Mouse (Mus musculus) heart, embryonic 14.5 days (tissue): ENCODE data around the gene Bcl2l12. TPM values are rescaled to one million over a fixed set of nuclear protein-coding genes. Genes with fewer than 3 reads are reported as not detected.

Source experiments
- ATAC-seq: fragments of 200-750 bp; cut with Nextera tagmentation; 2 replicates; pipeline ENCODE4 v1.8.0; 2017; ENCODE audit warnings: low read depth, moderate TSS enrichment; ENCODE audit not compliant: insufficient number of reproducible peaks, insufficient read depth, low FRiP score
- H3K27ac ChIP-seq, 2 experiments: fragments of 200-500 bp in 1 of 2; fragments of 300-500 bp in 1 of 2; sonication (generic) in 1 of 2; replicated peaks in 1 of 2; 2 replicates each; pipeline ENCODE4 v1.5.1; 2012 to 2014; ENCODE audit warnings: low read depth in 2 of 2, low read length in 2 of 2, control low read depth in 1 of 2, mild to moderate bottlenecking in 1 of 2, mixed read lengths in 1 of 2; ENCODE audit not compliant: control insufficient read depth in 1 of 2, insufficient read depth in 1 of 2
- H3K27me3 ChIP-seq: fragments of 300-500 bp; sonication (generic); 2 replicates; pipeline ENCODE4 v1.6.1; 2014; ENCODE audit warnings: mild to moderate bottlenecking, low read length, control low read depth; ENCODE audit not compliant: control insufficient read depth, insufficient read depth
- H3K36me3 ChIP-seq: fragments of 300-500 bp; sonication (generic); 2 replicates; pipeline ENCODE4 v1.6.1; 2014; ENCODE audit warnings: mild to moderate bottlenecking, control low read depth, low read length, mixed read lengths; ENCODE audit not compliant: control insufficient read depth, insufficient read depth
- H3K4me1 ChIP-seq, 2 experiments: fragments of 200-500 bp in 1 of 2; fragments of 300-500 bp in 1 of 2; sonication (generic) in 1 of 2; 2 replicates each; pipeline ENCODE4 v1.6.1; 2012 to 2014; ENCODE audit warnings: low read length in 2 of 2, control low read depth in 1 of 2, mixed read lengths in 1 of 2; ENCODE audit not compliant: control insufficient read depth in 2 of 2, insufficient read depth in 2 of 2
- H3K4me2 ChIP-seq: fragments of 300-500 bp; sonication (generic); 2 replicates; pipeline ENCODE4 v1.6.1; 2014; ENCODE audit warnings: mild to moderate bottlenecking, low read length
- H3K4me3 ChIP-seq, 2 experiments: fragments of 200-500 bp in 1 of 2; fragments of 300-500 bp in 1 of 2; sonication (generic) in 1 of 2; 2 replicates each; pipeline ENCODE4 v1.5.1; 2012 to 2014; ENCODE audit warnings: low read length in 2 of 2, mild to moderate bottlenecking in 2 of 2, control low read depth in 1 of 2, low read depth in 1 of 2, moderate library complexity in 1 of 2; ENCODE audit not compliant: control insufficient read depth in 1 of 2, insufficient read depth in 1 of 2
- H3K9ac ChIP-seq: fragments of 300-500 bp; sonication (generic); 2 replicates; pipeline ENCODE4 v1.6.1; 2014; ENCODE audit warnings: mild to moderate bottlenecking, low read length
- H3K9me3 ChIP-seq: fragments of 300-500 bp; sonication (generic); 2 replicates; pipeline ENCODE4 v1.6.1; 2016; ENCODE audit warnings: low read length, control low read depth; ENCODE audit not compliant: control insufficient read depth
- WGBS: fragments of 180-500 bp; shearing (Covaris S2); extraction: QIAGEN DNeasy Blood & Tissue Kit; methylation state at CpG from one replicate; pipeline ENCODE4 v1.1.7; 2014; 5-methylcytosine and 5-hydroxymethylcytosine counted together
- polyA plus RNA-seq: library from polyadenylated mRNA; unstranded; fragments of >200 nt; fragmentation: Nextera tagmentation; extraction: Ambion mirVana; gene quantifications from 2 replicates; pipeline ENCODE4 v1.2.1, GENCODE M21; 2014

Bcl2l12 gene
- polyA plus RNA-seq, result 34.7 and 35.4 TPM in 2 replicates

DNA sequence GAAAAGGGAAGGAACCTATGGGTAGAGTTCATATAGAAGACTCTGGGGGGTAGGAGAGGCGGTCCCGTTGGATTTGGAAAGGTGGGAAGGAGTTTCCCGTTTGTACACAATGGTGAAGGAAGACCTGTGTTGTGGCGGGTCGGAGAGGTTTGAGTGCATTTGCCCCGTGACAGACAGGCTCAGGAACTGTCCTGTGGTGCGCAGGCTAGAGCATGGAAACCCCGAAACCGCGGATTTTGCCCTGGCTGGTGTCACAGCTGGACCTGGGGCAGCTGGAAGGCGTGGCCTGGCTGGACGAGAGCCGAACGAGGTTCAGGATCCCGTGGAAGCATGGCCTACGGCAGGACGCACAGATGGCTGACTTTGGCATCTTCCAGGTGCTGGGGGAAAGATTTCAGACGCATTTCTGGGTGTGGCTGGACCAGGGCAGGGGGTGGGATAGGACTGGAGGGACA, at the start of gene Bcl2l12:
Gene Bcl2l12, minus strand, starts transcription at position 212 of the 455 bp plus-strand sequence.
- H3K9ac ChIP-seq, result peak within 1 kb of the TSS; percentile 88
- 2% methylated on average over 18 of the region's 18 CpGs for WGBS
- no peaks in the 10 kb centered on the region for H3K9me3 ChIP-seq
- H3K27me3 ChIP-seq, result no peaks in the 10 kb centered on the region
- H3K4me2 ChIP-seq, result peak within 1 kb of the TSS; percentile 75
- 0 out of 2 replicates have a peak, but pooled peaks have one; percentile 1 for ATAC-seq
- peaks cover 63% of the 10 kb centered on the region for H3K36me3 ChIP-seq
- peaks cover 14 to 34% of the 10 kb centered on the region in 2 experiments for H3K4me1 ChIP-seq
- peak within 1 kb of the TSS; percentile 73 to 83 for H3K27ac ChIP-seq
- H3K4me3 ChIP-seq, result peak within 1 kb of the TSS; percentile 58 to 80

DNA sequence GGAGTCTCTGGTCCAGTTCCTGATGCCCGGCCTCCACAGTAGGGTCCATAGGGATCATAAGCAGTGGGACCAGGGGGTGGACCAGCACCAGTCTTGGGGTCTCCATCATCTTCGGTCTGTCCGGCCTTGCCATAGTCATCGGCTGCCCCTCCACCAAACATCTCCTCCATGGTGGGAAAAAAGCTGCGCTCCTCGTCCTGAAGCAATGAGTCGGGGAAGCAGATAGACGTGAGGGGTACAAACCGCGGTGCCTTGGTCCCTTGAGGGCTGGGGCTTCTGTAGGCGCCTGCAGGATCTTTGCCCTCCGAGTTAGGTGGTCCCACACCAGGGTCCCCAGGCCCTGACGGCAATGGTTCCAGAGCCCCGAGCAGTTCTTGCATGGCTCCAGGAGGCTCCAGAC, 49.0 kb upstream of the Bcl2l12 start:
- no peak overlapping the region for H3K4me3 ChIP-seq
- peaks cover 7 to 14% of the 10 kb centered on the region in 2 experiments; a peak in 3 of 4 replicates for H3K4me1 ChIP-seq
- WGBS, result 96% methylated on average over 14 of the region's 14 CpGs
- H3K27me3 ChIP-seq, result no peaks in the 10 kb centered on the region
- no peak overlapping the region for H3K9ac ChIP-seq
- H3K9me3 ChIP-seq, result no peaks in the 10 kb centered on the region
- no peak overlapping the region for H3K4me2 ChIP-seq
- H3K36me3 ChIP-seq, result peaks cover 83% of the 10 kb centered on the region
- H3K27ac ChIP-seq, result no peak overlapping the region
- no peak for ATAC-seq

DNA sequence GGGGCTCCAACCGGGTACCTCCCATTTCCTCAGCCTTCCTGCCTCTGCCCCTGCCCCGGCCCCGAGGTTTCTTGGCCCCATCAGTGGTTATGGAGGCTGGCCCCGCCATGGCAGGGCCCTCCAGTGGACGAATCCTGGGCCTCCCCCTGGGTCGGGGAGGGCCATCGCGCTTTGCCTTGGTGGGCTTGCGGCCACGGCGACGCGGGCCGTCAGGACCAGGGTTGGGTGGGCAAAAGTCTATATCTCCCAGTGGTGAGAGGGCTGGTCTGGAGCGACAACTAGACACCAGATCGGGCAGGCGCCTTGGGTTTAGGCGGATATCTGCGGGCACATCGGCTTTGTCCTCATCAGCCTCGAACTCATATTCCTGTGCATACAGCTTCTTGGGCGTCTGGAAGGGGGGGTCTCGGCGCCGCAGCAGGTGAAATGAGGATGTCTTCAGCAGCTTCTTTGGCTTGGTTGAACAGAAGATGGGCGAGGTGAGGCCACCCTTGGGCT, 48.4 kb upstream of the Bcl2l12 start:
- H3K9ac ChIP-seq, result no peak overlapping the region
- no peak for ATAC-seq
- no peaks in the 10 kb centered on the region for H3K27me3 ChIP-seq
- no peaks in the 10 kb centered on the region for H3K9me3 ChIP-seq
- H3K4me1 ChIP-seq, result peaks cover 7 to 13% of the 10 kb centered on the region in 2 experiments; a peak in 3 of 4 replicates
- H3K27ac ChIP-seq, result no peak overlapping the region
- no peak overlapping the region for H3K4me2 ChIP-seq
- WGBS, result 92% methylated on average over 26 of the region's 26 CpGs
- H3K36me3 ChIP-seq, result peaks cover 89% of the 10 kb centered on the region
- no peak overlapping the region for H3K4me3 ChIP-seq

DNA sequence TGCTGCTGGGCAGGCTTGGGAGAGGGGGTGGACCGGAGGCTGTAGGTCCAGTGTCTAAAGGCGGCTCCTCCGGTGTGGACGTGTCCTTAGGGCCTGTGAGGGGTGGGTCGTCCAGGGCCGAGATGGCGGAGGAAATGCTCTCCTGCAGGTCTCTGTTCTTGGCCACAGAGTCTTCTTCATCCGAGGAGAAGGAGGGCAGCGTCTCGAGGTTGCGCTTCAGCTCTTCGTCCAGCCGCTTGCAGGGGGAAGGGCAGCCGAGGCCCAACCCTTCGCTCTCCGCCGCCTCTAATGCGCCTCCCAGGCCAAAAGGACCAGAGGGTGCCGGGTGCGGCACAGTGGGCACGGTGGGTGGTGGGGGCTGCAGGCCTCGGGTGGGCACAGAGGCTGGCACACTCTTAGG, 47.2 kb upstream of the Bcl2l12 start:
- H3K36me3 ChIP-seq, result peaks cover 100% of the 10 kb centered on the region
- no peak overlapping the region for H3K9ac ChIP-seq
- no peaks in the 10 kb centered on the region for H3K9me3 ChIP-seq
- H3K4me3 ChIP-seq, result no peak overlapping the region
- no peaks in the 10 kb centered on the region for H3K27me3 ChIP-seq
- no peak for ATAC-seq
- H3K4me1 ChIP-seq, result 0 out of 4 replicates have a peak, but pooled peaks cover 0 to 2% of the 10 kb centered on the region in 2 experiments
- H3K4me2 ChIP-seq, result no peak overlapping the region
- H3K27ac ChIP-seq, result no peak overlapping the region
- 95% methylated on average over 22 of the region's 22 CpGs for WGBS

DNA sequence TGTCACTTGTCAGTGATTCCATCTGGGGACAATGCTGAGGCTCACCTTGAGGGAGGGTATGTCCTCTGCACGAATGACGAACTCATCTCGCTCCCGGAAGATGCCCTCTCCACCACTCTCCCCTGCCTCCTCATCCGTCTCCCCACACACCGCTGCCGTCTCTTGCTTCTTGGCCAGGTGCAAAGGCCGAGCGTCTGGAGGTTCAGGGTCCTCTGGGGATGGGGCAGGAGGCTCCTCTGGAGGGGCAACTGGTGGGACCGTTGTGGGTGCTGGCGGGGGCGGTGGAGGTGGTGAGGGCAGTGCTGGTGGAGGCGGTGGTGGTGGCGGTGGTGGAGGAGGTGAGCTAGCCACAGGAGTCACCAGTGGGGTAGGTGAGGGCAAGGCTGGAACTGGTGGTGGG, 44.8 kb upstream of the Bcl2l12 start:
- H3K27ac ChIP-seq, result no peak overlapping the region
- no peaks in the 10 kb centered on the region for H3K4me1 ChIP-seq
- no peak overlapping the region for H3K4me3 ChIP-seq
- H3K4me2 ChIP-seq, result no peak overlapping the region
- no peak overlapping the region for H3K9ac ChIP-seq
- H3K27me3 ChIP-seq, result no peaks in the 10 kb centered on the region
- 97% methylated on average over 14 of the region's 14 CpGs for WGBS
- H3K36me3 ChIP-seq, result peaks cover 100% of the 10 kb centered on the region
- no peaks in the 10 kb centered on the region for H3K9me3 ChIP-seq
- no peak for ATAC-seq

DNA sequence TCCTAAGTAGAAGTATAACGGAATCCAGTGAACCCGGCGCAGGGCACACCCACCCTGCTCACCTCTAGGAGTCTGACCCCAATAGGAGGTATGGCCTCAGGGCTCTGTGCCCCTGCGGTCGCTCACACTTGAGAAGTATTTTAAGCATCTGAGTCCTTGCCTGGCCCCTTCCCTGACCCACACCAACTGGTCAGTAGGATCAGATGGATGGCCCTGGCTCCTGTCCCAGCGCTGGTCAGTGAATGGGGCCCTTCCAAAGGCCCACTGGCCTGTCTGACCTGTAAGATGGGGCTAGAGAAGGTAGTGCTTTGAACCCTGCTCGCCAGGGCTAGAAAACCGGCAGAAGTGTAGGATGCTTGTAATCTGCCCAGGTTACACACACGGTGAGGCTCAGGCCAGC, 42.3 kb upstream of the Bcl2l12 start:
- no peaks in the 10 kb centered on the region for H3K9me3 ChIP-seq
- no peak for ATAC-seq
- H3K4me3 ChIP-seq, result no peak overlapping the region
- WGBS, result 87% methylated on average over 9 of the region's 9 CpGs
- no peaks in the 10 kb centered on the region for H3K4me1 ChIP-seq
- H3K36me3 ChIP-seq, result peaks cover 100% of the 10 kb centered on the region
- no peak overlapping the region for H3K9ac ChIP-seq
- no peak overlapping the region for H3K4me2 ChIP-seq
- H3K27ac ChIP-seq, result no peak overlapping the region
- no peaks in the 10 kb centered on the region for H3K27me3 ChIP-seq

DNA sequence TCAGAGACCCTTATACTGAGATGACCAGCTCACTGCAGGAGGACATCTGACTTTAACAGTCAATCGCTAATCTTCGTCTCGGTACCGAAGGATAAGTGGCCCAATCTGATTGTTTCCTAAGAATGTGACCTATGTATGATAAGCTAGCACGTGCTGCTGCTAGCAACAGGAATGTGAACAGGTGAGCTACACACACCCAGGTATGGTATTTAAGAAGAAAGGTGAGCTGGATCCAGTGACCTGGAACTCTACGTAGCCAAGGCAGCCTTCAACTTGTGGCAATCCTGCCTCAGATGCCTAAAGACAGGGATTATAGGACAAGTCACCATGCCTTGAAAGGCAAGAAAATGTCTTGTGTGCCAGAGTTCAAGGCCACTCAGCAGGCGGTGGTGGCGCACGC, 39.9 kb upstream of the Bcl2l12 start:
- 95% methylated on average over 9 of the region's 9 CpGs for WGBS
- Histone ChIP-seq H3K36me3 (peaks cover 100% of the 10 kb centered on the region), H3K9me3 (no peaks in the 10 kb centered on the region), H3K9ac (no peak overlapping the region), H3K4me2 (no peak overlapping the region), H3K4me3 (no peak overlapping the region), H3K4me1 (no peaks in the 10 kb centered on the region), H3K27ac (no peak overlapping the region), H3K27me3 (no peaks in the 10 kb centered on the region)
- no peak for ATAC-seq
